Mouse (Mus musculus): ENCODE measurements around the gene Ccdc151. TPM values are rescaled to one million over a fixed set of nuclear protein-coding genes. Genes with fewer than 3 reads are reported as not detected.

Gene Ccdc151
- polyA plus RNA-seq, 1 experiment from 2014 or later, result 6.3 TPM

- peak; percentile 53 for DNase-seq (ENCODE audit: low spot score)
- Histone ChIP-seq H3K27me3 (ENCODE audit: low read depth, poor library complexity, severe bottlenecking) (no peaks in the 10 kb centered on the region), H3K4me1 (peaks cover 56% of the 10 kb centered on the region), H3K9me3 (replicated peaks) (no peaks in the 10 kb centered on the region), H3K27ac (replicated peaks) (peak overlapping the region; percentile 81), H3K4me3 (peak overlapping the region; percentile 27; the same call in 1 of the 2 replicates), H3K36me3 (peaks cover 85% of the 10 kb centered on the region)
- WGBS, result 35% methylated on average over 7 of the region's 7 CpGs
Observed at GRCm38 (mm10) chr9:22028467-22028866, 26.0 kb upstream of the Ccdc151 start.

DNA sequence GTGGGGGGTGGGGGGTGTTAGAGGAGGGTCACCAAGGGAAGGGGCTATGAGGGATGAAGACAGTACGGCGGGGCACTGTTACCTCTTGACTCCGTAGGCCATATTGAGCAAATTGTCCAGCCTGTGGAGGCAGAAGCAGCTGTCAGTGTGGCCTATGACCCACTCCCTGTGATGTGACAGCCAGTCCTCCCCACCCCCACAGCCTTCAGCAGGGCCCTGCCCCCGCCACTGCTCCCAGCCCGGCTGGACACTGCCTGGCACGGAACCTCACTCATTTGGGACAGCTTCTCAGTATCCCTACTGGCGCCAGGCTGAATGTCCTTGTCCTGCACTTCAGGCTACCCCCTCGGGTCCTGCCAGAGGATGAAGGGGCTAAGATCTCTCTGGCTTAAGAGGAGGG, 22.2 kb upstream of the Ccdc151 start:
- DNase-seq (ENCODE audit: low spot score), result peak; percentile 36
- 47% methylated on average over 8 of the region's 8 CpGs for WGBS
- Histone ChIP-seq H3K9me3 (replicated peaks) (no peaks in the 10 kb centered on the region), H3K4me1 (peaks cover 56% of the 10 kb centered on the region), H3K27ac (replicated peaks) (peak overlapping the region; percentile 56), H3K36me3 (peaks cover 68% of the 10 kb centered on the region), H3K27me3 (ENCODE audit: low read depth, poor library complexity, severe bottlenecking) (no peaks in the 10 kb centered on the region), H3K4me3 (no peak overlapping the region)

DNA sequence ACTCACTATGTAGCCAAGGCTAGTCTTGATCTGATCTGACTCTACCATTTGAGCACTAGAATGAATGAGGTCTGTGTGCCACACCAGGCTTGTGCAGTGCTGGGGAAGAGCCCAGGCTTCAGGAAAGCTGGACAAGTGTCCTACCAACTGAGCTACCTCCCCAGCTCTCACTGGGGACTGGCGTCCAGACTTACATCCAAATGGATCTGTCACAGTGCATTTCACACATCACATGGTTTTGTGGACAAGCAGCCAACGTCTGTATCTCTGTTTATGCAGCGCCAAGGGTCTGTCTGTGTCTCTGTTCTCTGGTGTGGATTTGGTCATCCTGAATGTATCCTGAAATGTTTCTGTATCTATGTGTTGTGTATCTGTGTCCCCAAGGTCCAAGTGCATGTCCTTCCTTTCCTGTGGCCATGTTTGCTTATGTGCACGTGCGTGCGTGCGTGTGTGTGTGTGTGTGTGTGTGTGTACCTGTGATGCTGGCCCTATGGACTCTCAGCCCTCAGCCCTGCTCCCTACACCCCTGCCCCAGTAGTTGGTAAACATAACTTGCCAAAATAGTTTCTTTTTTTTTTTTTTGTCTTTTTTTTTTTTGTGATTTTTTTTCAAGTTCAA, 14.9 kb upstream of the Ccdc151 start:
- H3K27me3 ChIP-seq (ENCODE audit: low read depth, poor library complexity, severe bottlenecking), result no peaks in the 10 kb centered on the region
- H3K4me1 ChIP-seq, result peaks cover 25% of the 10 kb centered on the region
- peaks cover 71% of the 10 kb centered on the region for H3K36me3 ChIP-seq
- no peak overlapping the region for H3K27ac ChIP-seq (replicated peaks)
- WGBS, result 88% methylated on average over 7 of the region's 7 CpGs
- no peaks in the 10 kb centered on the region for H3K9me3 ChIP-seq (replicated peaks)
- H3K4me3 ChIP-seq, result no peak overlapping the region
- no peak for DNase-seq (ENCODE audit: low spot score)

- Histone ChIP-seq H3K4me1 (peaks cover 27% of the 10 kb centered on the region), H3K4me3 (no peak overlapping the region), H3K27me3 (ENCODE audit: low read depth, poor library complexity, severe bottlenecking) (no peaks in the 10 kb centered on the region), H3K9me3 (replicated peaks) (no peaks in the 10 kb centered on the region), H3K36me3 (peaks cover 78% of the 10 kb centered on the region), H3K27ac (replicated peaks) (no peak overlapping the region)
- 79% methylated on average over 10 of the region's 10 CpGs for WGBS
- no peak for DNase-seq (ENCODE audit: low spot score)
Observed at GRCm38 (mm10) chr9:22016245-22016644, 13.8 kb upstream of the Ccdc151 start.

DNA sequence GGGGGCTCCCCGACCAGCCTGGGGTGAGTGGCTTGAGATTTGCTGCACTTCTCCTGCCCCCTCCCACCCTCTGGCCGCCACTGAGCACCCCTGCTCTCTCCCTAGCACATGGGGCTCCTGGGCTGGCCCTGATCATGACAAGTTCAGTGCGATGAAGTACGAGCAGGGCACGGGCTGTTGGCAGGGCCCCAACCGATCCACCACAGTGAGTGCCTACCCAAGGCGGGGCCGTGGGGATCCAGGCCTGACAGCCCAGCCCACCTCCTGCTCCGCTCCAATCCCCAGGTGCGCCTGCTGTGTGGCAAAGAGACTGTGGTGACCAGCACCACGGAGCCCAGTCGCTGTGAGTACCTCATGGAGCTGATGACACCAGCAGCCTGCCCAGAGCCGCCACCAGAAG, 10.3 kb upstream of the Ccdc151 start:
- WGBS, result 93% methylated on average over 13 of the region's 13 CpGs
- H3K4me1 ChIP-seq, result peaks cover 18% of the 10 kb centered on the region
- H3K36me3 ChIP-seq, result peaks cover 90% of the 10 kb centered on the region
- H3K9me3 ChIP-seq (replicated peaks), result no peaks in the 10 kb centered on the region
- H3K27ac ChIP-seq (replicated peaks), result no peak overlapping the region
- no peak overlapping the region for H3K4me3 ChIP-seq
- no peak for DNase-seq (ENCODE audit: low spot score)
- no peaks in the 10 kb centered on the region for H3K27me3 ChIP-seq (ENCODE audit: low read depth, poor library complexity, severe bottlenecking)

DNA sequence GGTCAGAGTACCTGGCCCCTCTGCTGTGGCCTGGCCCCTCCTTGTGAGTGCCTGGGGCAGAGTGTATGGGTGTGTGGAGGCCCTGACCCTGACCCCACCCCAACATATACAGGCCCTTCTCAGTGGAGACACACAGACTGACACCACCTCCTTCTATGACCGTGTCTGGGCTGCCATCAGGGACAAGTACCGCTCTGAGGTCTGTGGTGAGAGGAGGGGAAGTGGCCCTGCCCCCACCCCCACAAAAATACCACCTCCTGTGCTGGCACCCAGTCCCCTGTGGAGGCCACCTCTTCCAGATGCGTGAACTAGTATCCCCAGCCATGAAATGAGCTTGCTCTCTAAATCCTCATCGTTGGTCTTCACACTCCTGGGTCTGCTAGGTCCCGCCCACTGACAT, 8.6 kb upstream of the Ccdc151 start:
- H3K4me3 ChIP-seq, result no peak overlapping the region
- DNase-seq (ENCODE audit: low spot score), result no peak
- H3K27ac ChIP-seq (replicated peaks), result no peak overlapping the region
- no peaks in the 10 kb centered on the region for H3K27me3 ChIP-seq (ENCODE audit: low read depth, poor library complexity, severe bottlenecking)
- H3K4me1 ChIP-seq, result peaks cover 7% of the 10 kb centered on the region
- no peaks in the 10 kb centered on the region for H3K9me3 ChIP-seq (replicated peaks)
- WGBS, result 93% methylated on average over 5 of the region's 5 CpGs
- peaks cover 94% of the 10 kb centered on the region for H3K36me3 ChIP-seq

GRCm38 (mm10) chr9:22004546-22004945, 2.1 kb upstream of the Ccdc151 start:
- peak overlapping the region; percentile 71 for H3K4me3 ChIP-seq
- DNase-seq (ENCODE audit: low spot score), result no peak
- peaks cover 31% of the 10 kb centered on the region for H3K4me1 ChIP-seq
- no peaks in the 10 kb centered on the region for H3K27me3 ChIP-seq (ENCODE audit: low read depth, poor library complexity, severe bottlenecking)
- peaks cover 59% of the 10 kb centered on the region for H3K36me3 ChIP-seq
- 94% methylated on average over 12 of the region's 12 CpGs for WGBS
- H3K27ac ChIP-seq (replicated peaks), result no peak overlapping the region
- no peaks in the 10 kb centered on the region for H3K9me3 ChIP-seq (replicated peaks)

GRCm38 (mm10) chr9:22003163-22003554, 725 bp upstream of the Ccdc151 start:
- no peaks in the 10 kb centered on the region for H3K9me3 ChIP-seq (replicated peaks)
- peaks cover 31% of the 10 kb centered on the region for H3K4me1 ChIP-seq
- peak overlapping the region; percentile 71 for H3K4me3 ChIP-seq
- peaks cover 45% of the 10 kb centered on the region for H3K36me3 ChIP-seq
- DNase-seq (ENCODE audit: low spot score), result no peak
- no peaks in the 10 kb centered on the region for H3K27me3 ChIP-seq (ENCODE audit: low read depth, poor library complexity, severe bottlenecking)
- H3K27ac ChIP-seq (replicated peaks), result peak overlapping the region; percentile 83
- under 1% methylated on average over 18 of the region's 18 CpGs for WGBS

GRCm38 (mm10) chr9:22001633-22002032, 801 bp downstream of the Ccdc151 start:
- Histone ChIP-seq H3K4me3 (peak overlapping the region; percentile 71), H3K9me3 (replicated peaks) (no peaks in the 10 kb centered on the region), H3K27ac (replicated peaks) (peak overlapping the region; percentile 83), H3K36me3 (peaks cover 30% of the 10 kb centered on the region), H3K4me1 (peaks cover 31% of the 10 kb centered on the region), H3K27me3 (ENCODE audit: low read depth, poor library complexity, severe bottlenecking) (no peaks in the 10 kb centered on the region)
- no peak for DNase-seq (ENCODE audit: low spot score)
- 84% methylated on average over 4 of the region's 4 CpGs for WGBS

GRCm38 (mm10) chr9:22000296-22000695, 2.1 kb downstream of the Ccdc151 start:
- Histone ChIP-seq H3K27ac (replicated peaks) (no peak overlapping the region), H3K36me3 (peaks cover 16% of the 10 kb centered on the region), H3K9me3 (replicated peaks) (no peaks in the 10 kb centered on the region; the same call in 1 of the 2 replicates), H3K4me3 (no peak overlapping the region), H3K27me3 (ENCODE audit: low read depth, poor library complexity, severe bottlenecking) (no peaks in the 10 kb centered on the region), H3K4me1 (peaks cover 28% of the 10 kb centered on the region)
- no peak for DNase-seq (ENCODE audit: low spot score)
- 91% methylated on average over 6 of the region's 6 CpGs for WGBS

- Histone ChIP-seq H3K9me3 (replicated peaks) (no peaks in the 10 kb centered on the region; the same call in 1 of the 2 replicates), H3K4me3 (no peak overlapping the region), H3K4me1 (no peaks in the 10 kb centered on the region), H3K27ac (replicated peaks) (no peak overlapping the region), H3K27me3 (ENCODE audit: low read depth, poor library complexity, severe bottlenecking) (peaks cover 26% of the 10 kb centered on the region), H3K36me3 (no peaks in the 10 kb centered on the region)
- WGBS, result 90% methylated on average over 3 of the region's 3 CpGs
- no peak for DNase-seq (ENCODE audit: low spot score)
Observed at GRCm38 (mm10) chr9:21996178-21996867, 6.1 kb downstream of the Ccdc151 start.

DNA sequence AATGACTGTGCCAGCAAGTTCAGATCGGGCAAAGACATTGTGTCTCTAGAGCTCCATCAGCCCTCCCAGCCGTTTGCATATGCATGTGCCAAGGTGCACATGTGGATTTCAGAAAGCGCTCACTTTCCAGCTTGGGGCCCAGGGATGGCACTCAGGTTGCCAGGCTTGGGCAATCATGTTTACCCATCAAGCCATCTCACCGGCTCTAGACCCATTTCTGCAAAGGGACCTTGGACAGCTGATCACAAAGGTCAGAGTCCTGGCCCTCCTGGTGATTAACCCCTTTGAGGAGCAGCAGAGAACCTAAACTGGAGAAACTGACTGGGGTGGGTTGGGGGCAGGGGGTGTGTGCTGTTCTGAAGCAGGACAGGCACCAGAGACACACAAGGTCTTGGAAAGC, 10.2 kb downstream of the Ccdc151 start:
- H3K27ac ChIP-seq (replicated peaks), result no peak overlapping the region
- no peak overlapping the region for H3K4me3 ChIP-seq
- no peaks in the 10 kb centered on the region; the same call in 1 of the 2 replicates for H3K9me3 ChIP-seq (replicated peaks)
- no peaks in the 10 kb centered on the region for H3K36me3 ChIP-seq
- DNase-seq (ENCODE audit: low spot score), result no peak
- H3K27me3 ChIP-seq (ENCODE audit: low read depth, poor library complexity, severe bottlenecking), result peaks cover 67% of the 10 kb centered on the region
- peaks cover 30% of the 10 kb centered on the region for H3K4me1 ChIP-seq
- 83% methylated on average over 4 of the region's 4 CpGs for WGBS

All from midbrain, embryonic 10.5 days (tissue).